Mouse (Mus musculus) mature B cell (primary cell): ENCODE measurements around the gene Tmem59l.

Experiments used
- in situ Hi-C: fragments of 300-500 bp; cut with MboI; formaldehyde crosslinking; loops from 2 replicates; pipeline ENCODE4 v1.14.3; 2019

The Tmem59l gene

DNA sequence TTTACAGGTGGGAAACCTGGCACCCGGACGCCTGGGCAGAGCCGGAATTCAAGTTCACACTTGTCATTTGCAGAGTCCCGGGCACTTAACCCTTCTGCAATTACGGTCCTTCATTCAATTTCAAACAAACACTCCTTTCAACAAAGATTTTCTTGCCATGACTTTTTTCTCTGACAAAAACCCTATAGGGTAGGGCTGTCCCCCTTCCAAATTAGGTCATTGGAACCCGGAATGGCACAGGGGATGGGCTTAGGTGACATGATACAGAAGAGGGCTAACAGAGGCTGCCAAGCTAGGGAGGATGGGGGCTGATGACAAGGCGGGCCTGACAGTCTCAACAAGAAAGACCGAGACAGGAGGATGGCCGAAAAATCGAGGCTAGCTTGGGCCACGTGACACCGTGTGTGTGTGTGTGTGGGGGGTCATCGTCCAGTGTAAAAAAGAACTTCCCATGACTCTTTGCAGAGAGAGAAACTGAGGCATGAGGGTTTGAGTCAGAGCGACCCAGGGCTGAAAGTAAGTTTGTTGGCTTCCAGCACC is 1.8 kb upstream of the Tmem59l start:
- in situ Hi-C loops: no loop called here

DNA sequence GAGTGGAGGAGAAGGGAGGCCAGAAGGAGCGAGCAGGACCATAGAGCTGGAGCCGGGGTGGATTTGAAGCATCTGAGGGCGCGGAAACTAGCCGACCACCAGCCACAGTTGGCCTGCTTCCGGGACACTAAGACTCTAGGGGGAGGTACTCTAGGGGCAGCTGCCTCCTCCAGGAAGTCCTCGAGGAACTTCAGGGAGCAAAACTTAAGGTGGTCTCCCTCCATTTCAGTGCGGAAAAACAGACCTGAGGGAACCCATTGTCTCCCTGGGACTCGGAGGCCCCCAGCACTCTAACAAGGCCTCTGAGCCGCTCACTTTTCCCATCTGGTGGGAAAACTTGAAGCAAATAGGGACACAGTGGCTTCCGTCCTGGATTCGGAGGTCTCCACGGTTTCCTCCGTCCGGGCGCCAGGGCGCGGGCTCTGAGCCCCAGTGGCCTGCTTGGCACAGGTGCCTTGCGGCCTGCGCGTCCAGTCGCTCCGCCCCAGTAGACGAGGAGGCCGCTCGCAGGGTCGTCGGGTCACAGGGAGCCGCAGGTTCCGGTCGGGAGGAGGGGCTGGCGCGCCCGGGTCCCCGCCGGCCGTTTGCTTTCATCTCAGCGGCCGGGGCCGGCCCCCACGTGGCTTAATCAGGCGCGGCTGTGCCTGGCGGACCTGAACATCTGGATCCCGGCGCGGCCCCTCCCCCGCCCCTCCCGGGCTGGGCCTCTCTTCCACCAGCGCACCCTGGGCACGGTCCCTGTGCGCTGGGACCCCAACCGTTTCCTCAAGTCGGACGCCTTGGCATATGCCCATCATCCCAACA is 1.0 kb upstream of the Tmem59l start:
- in situ Hi-C loops: no loop called here

DNA sequence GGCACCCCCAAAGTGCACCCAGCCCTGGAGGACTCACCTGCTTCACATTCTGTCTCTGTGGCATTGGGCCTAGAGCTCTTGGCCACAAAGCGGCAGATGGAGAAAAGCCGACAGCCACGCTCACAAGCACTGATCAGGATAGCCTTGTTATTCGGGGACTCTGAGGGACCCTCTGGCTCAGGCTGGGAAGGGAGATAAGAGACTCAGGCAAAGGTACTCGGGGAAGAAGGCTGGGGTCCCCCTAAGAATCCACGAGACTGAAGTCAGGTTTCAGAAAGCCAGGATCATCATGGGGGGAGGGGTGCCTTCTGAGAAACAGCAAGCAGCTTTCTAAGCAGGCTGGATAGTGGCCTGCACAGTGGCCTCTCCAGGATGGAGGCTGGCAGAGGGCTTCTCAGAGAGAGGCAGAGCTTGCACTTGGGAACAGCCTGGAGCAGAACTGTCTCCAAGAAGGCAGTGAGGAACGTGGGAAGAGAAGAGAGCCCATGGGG is 922 bp downstream of the Tmem59l start:
- in situ Hi-C loops: no loop called here

DNA sequence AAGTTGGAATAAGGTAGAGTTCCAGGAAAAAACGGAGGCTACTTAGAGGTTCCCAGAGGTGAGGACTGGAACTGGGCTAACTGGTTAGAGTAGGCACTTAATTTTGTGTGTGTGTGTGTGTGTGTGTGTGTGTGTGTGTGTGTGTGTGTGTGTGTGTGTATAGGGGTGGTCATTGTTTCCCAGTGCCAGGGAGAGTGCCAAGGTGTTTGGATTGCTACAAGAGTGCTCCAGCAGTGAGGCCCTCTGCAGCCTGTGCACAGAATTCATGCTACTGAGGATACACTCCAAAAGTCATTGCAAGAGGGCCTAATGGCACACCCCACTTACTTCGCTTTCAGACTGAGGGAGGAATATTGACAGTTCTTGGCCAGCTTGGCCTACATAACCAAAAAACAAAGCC is 4.2 kb downstream of the Tmem59l start:
- in situ Hi-C loops: no loop called here

DNA sequence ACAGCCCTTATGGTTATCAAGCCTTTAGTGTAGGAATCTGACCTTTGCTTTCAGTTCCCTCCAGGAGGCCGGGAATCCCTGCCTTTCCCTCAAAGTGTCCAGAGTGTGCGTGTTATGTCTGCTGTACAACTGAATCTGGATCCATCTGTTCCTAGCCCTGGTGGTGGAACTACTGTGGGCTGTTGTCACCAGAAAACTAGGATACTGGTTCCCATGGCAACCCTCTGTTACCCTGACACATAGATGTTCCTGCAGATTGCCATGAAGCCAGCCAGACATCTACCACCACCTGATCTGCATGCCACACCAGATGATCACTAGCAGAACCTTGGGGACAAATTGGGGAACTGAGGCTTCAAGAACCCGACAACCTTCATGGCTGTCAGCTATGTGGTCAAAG is 5.2 kb downstream of the Tmem59l start:
- in situ Hi-C loops: no loop called here

DNA sequence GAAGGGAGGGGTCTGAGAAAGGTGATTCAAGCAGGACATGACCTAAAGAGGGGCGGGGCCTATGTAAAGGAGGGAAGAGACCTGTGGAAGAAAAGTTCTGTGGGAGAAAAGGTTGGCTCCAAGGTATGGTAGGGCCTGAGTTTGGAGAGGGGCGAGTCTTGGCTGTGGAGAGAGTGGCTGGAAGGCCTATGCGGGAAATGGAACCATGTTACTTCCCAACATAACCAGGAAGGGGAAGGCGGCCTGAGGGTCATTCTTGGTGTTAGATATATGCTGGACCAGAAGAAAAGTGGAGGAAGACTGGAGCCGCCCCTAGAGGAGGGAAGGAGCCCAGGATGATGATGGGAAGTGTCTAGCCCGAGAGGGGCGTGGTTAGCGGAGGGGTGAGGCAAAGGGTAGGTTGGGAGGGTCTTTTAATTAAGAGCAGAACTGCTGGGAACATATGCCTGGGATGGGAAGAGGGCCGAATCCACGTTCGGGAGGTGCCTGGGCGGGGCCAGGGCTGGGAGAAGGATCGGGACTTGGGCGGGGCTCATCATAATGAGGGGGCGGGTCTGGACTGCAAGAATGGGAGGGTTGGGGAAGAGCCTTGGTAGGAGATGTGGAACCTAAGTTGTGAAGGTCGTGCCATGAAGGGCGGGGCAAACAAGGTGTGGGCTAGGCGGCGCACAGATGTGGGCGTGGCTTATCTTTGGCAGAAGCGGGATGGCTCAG is 9.7 kb downstream of the Tmem59l start:
- in situ Hi-C loops: no loop called here

DNA sequence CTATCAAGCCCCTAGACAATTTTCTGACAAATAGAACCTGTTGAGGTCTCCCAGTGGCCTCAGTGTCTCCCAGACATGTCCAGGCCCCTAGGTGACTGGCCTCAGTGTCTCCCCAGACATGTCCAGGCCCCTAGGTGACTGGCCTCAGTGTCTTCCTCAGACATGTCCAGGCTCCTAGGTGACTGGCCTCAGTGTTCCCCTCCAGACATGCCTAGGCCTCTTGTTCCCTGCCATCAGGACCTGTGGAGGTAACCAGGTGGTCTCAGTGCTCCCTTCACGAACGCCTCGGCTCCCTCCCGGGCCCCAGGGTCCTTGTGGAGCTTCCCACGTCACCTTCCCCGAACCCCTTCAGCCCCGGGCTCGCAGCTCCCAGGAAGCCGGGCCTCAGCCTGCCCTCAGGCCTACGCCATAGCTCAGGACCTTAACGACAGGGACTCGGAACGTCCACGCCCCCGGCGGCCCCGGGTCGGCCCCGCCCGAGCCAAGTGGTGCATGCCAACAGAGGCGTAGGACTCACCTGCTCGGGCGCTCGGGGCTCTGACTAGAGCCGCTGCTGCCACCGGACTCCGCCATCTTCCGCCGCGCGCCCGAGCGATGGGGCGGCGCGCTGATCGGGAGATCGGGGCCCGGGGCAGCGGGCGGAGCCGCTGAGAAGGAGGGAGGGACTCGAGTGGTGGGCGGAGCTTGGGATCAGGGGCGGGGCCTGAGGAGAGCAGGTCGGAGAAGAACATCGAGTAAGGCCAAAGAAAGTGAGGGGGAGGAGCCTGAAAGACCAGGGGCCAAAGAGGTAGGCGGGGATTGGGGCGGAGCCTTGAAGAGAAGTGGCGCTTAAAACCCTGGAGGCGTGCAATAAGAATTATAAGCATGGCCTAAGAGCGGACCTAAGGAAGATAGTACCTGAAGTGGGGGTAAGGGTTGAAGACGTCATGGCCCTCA is 10.6 kb downstream of the Tmem59l start, which contains the start of gene Klhl26:
Gene Klhl26, minus strand, starts transcription at position 636 of the 936 bp plus-strand sequence.
- in situ Hi-C loops: no loop called here

DNA sequence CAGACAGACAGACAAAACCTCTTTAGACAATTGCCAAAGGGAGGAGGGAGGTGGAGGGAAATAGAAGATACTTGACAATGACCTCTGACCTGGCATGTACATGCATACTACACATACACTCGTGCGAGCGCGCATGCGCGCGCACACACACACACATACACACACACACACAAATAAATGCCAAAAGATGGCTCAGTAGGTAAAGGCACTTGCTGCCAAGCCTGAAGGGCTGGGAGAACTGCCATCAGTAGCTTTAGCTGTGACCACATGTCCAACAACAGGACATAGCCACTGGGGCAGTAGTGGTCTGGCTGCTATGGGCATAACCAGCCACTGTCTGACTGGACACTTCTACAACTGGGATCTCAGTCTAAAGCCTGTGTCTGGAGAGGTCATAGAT is 15.3 kb downstream of the Tmem59l start:
- in situ Hi-C loops: no loop called here

DNA sequence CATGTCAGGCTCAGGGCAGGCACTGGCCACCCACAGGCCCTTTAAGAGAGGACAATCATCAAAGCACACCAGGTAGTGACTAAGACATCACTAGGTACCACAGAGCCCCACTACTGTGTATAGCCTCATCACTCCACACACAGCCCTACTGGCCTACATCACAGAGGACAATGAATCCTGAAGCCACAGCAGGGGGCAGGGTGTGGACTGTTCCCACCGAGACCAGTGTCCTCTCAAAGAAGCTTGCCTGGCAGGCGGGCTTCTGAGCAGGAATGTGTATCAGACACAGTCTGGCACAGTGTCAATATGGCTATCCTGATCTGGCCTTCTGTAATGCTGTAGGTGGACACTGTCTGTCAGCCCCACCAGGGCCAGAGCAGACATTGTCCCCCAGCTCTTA is 17.2 kb downstream of the Tmem59l start:
- in situ Hi-C loops: no loop called here

DNA sequence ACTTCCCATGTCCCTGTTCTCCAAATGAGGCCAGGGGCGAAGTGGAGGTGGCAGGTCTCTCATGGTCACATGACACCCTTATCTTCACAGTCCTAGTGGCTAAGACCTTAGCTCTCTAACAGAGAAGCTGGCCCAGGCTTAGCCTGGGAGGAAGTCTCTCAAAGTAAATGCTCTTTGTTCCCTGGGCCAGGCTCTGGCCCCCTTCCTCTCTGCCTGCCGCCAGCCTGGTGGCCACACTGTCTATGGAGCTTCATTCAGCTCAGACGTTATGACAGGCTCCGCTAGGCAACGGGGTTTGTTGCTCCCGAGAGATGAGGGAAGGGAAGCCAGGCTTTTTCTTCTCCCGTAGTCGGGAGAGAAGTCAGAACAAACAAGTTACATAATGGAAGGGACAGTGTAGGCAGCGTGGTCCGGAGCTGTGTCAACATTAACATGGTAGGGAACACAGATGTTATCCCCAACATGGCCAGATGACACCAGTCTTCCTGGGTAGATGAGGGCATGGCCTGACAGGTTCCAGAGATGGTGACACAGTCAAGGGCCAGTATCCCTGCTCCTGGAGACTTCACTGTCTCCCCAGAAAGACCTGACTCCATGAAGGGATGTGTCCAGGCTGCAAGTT is 17.8 kb downstream of the Tmem59l start:
- in situ Hi-C loops: no loop called here

DNA sequence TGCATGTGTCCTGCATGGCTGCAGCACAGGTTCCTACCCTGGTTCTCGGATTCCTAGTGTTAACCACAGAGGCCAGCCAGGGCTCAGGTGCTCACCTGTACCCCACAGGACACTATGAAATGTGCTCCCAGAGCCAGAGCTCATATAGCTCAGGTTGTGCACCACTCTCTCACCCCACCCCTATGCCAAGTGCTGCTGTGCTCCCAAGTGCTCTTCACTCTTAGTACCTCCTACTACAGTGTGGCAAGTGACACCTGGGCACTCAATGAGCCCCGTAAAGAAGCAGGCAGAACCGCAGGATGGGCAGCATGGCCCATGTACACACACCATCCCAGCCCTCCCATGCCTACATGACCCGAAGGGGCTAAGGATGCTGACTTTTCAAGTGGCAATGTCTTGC is 18.4 kb downstream of the Tmem59l start:
- in situ Hi-C loops: no loop called here

DNA sequence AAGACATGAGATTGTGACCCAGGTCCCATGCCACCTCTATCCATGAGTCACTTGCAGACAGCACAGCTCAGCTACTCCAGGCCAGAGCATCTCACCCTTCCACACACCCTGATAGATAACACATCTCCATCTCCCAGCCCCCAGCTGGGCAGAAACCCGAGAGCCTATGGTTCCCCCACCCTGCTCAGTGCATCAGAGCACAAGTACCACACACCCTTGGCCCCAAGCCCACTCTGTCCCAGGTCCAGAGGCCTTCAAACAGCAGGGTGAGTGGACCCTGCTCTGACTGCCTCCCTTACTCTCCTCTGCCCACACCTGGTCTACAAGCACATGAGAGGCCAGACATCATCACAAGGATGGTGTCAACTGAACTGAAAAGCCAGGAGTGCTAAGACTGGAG is 19.3 kb downstream of the Tmem59l start:
- in situ Hi-C loops: no loop called here

DNA sequence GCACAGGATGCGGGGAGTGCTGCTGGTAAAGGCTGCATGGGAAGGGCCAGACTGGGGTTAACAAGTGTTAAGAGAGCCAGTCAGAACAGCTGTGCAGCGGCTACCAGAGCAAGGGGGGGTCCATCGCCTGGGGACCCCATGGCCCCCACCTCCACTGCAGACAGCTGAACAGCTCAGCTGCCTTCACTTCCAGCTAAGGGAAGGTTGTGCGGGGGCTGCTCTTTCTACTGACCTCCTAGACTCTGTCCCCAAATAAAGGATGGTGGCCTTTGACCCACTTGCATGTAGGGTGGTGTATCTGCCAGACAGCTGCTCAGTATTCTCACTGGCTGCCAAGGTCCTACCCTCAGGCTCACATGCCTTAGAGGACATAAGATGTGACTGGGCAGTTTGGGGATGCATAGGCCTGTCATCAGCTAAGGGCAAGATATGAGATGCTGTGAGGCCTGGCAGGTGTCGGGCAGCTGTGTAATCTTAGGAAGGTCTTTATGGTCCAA is 19.9 kb downstream of the Tmem59l start:
- in situ Hi-C loops: no loop called here

DNA sequence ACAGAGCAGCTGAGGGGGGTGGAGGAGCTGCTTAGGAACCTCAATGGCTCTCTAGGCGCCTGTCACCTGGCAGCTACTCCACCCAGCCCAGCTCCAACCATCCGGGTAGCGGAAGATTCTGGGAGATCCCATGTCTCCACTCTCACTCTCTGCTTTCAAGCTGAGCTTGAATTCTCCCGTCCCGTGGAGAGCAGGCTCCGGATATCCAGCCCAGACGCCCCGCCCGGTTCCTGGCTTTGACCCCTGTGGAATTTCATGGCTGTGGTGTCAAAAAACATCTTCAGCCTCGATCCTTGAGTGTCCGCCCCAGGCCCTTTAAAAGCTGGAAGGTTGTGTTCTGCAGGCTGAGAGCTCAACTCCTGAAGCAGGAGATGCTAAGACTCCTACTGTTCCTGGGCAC is 20.4 kb downstream of the Tmem59l start:
- in situ Hi-C loops: no loop called here

DNA sequence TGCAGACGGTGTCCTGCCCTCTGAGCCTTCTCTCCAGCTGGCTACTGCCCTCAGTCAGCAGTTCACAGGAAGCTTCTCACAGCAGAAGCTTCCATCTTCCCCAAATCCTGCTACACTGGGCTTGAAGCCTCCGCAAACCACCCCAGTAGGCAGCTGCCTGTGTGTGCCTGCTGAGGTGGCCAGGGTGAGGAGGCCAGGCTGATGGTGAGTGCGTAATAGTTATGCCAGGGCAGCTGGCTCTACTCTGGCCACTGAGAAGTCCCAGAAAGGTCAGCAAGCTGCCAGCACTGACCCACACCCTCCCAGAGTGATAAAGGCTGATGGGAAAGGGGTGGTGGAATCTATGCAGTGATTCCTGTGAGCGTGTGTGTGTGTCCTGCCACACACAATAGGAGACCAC is 20.9 kb downstream of the Tmem59l start:
- in situ Hi-C loops: no loop called here

DNA sequence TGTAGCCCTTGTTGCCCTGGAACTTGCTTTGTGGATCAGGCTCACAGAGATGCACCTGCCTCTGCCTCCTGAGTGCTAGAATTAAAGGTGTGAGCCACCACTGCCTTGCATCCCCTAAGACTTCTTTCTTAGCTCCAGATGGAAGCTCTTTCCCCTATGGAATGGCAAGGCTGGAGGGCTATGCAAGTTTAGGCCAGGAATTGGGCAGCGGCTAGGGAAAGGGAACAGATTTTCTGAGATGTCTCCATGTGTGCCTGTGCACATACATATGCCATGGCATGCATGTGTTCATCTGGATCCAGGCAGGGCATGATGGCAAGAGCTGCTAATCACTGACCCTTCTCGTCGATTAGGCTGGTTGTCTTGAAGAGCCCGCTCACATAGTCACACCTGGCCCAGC is 21.5 kb downstream of the Tmem59l start:
- in situ Hi-C loops: no loop called here

DNA sequence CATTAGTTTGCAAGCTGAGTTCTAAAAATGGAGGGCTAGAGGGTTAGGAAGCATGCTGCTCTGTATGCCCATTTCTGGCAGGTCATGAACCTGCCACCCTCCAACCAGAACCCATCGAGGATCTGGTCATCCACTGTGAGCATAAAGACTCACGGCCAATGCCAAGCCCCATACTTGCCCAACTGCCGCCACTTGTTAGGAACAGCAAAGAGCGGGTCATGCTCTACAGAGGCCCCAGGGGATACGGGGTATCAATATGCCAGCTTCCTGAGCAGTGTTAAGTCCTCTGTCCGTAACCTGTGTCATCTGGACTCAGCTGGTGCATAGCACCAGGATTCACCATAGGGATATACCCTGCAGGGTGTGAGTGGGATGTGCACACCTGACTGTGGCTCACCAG is 23.0 kb downstream of the Tmem59l start:
- in situ Hi-C loops: no loop called here

DNA sequence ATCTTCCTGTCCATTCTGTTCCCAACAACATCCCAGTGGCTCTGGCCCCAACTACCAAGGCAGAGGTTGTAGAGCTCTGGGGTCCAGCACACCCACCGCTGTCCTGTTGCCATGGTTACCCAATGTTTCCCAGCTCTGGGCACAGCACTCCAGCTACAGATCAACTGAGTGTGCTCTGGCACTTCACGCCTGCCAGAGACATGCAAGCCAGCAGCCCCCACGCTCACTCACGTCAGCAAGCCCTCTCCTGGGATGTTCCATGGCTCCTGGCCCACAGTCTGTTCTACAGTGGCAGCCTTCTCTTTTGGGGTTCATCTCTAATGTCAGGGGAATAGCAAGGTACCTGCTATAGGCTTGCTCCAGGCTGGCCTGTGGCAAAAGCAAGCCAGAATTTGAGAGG is 23.9 kb downstream of the Tmem59l start:
- in situ Hi-C loops: no loop called here

DNA sequence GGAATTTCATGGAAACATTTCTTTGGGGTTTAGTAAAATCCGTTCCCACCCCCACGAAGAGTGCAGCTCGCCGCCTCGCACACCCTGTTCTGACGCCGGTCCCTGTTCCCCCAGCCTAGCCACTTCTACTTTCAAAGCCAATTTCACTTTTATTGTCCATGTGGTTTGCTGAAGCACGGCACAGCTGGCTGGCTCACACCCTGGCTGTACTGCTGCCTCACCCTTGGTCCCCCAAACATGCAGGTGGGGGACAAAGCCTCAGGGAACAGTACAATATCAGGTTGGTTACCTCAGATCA is 24.7 kb downstream of the Tmem59l start:
- in situ Hi-C loops: no loop called here

DNA sequence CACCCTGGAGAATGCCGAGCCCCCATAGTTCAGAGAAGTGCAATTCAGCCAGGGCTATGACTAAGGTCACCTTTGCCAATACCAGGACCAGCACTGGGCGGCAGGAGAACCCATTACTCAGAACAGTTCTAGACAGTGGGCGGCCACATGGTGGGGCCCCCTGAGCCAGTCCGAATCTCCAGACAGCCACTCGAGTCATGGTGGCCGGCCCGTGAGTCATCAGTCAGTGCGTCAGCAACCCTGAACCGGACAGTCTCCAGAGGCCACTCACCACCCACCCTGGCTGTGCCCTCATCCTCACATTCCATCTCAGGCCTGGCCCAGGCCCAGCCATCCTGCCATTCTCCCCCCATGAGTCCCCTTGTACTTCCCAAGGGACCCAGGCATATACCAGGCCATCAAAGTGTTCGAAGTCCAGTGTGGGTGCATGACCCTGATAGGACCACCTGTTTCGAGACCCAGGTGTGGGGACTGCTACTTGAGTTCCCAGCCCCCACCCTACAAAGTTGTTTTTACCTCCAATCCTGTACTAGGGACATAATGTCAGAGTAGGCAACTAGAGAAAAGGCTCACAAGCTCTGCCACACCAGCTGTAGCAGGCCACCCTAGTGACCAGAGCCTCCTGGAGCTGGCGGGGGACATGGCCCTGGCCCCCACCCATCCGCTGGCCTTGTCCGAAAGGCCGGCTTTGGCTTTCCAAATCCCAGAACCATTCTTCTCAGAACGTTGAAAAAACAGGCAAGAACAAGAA is 25.2 kb downstream of the Tmem59l start:
- in situ Hi-C loops: no loop called here

DNA sequence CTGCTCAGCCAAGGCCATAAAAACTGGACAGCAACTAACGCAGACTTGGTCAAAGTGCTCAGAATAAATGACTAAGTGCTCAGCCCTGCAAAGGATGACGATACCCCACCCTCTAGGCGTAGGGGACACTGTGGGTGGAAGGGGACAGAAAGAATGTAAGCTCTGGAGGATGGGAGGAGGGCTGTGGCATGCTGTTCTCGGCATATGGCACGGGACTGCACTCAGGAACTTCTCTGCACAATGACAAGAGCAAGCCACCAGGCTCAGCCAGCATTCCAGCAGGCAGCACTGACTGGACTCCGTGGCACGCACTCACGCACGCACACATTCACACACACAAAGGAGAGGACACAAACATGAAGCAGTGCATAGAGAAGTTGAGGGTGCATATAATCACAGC is 26.6 kb downstream of the Tmem59l start:
- in situ Hi-C loops: no loop called here
